8 mouse cellular contexts compared by ENCODE assay signal in genomic region chr9:114389905-114390748, GRCm38 (mm10). TPM values are rescaled to one million over a fixed set of nuclear protein-coding genes. Genes with fewer than 3 reads are reported as not detected.
DNase-seq lines count a peak whose midpoint lies in the region; ATAC-seq lines count a peak whose summit lies in the region.

Gene Crtap (minus strand): TSS chr9:114390675.

- peaks cover 8% of the 10 kb centered on the region; the same call in 1 of the 2 replicates for H3K36me3 ChIP-seq in intestine, embryonic 14.5 days (ENCODE audit: control insufficient read depth, insufficient read depth, low read length)
- H3K36me3 ChIP-seq in midbrain, embryonic 16.5 days (ENCODE audit: control insufficient read depth, insufficient read depth, low read length): no peaks in the 10 kb centered on the region
- 0 out of 2 replicates have a peak, but pooled peaks cover 5% of the 10 kb centered on the region for H3K36me3 ChIP-seq in stomach, embryonic 15.5 days

- peaks cover 15% of the 10 kb centered on the region; the same call in 1 of the 2 replicates for H3K4me1 ChIP-seq in intestine, embryonic 14.5 days (replicated peaks; ENCODE audit: control insufficient read depth, insufficient read depth, low read length)
- no peaks in the 10 kb centered on the region for H3K4me1 ChIP-seq in midbrain, embryonic 16.5 days (ENCODE audit: control insufficient read depth, insufficient read depth, low read length)
- peaks cover 18% of the 10 kb centered on the region for H3K4me1 ChIP-seq in stomach, embryonic 15.5 days

- H3K9ac ChIP-seq in intestine, embryonic 14.5 days (ENCODE audit: low read length): peak within 1 kb of the TSS; percentile 80
- peak within 1 kb of the TSS; percentile 81 for H3K9ac ChIP-seq in midbrain, embryonic 16.5 days (ENCODE audit: low read depth, low read length)
- H3K9ac ChIP-seq in stomach, embryonic 15.5 days: peak within 1 kb of the TSS; percentile 73

- 1% methylated on average over 94 of the region's 96 CpGs for WGBS in intestine, embryonic 14.5 days
- under 1% methylated on average over 94 of the region's 96 CpGs for WGBS in midbrain, embryonic 16.5 days
- WGBS in stomach, embryonic 15.5 days: 1% methylated on average over 94 of the region's 96 CpGs

- H3K27me3 ChIP-seq in intestine, embryonic 14.5 days (replicated peaks; ENCODE audit: control insufficient read depth, insufficient read depth, low read length): no peaks in the 10 kb centered on the region
- H3K27me3 ChIP-seq in midbrain, embryonic 16.5 days (ENCODE audit: control insufficient read depth, insufficient read depth, low read depth, low read length): no peaks in the 10 kb centered on the region
- no peaks in the 10 kb centered on the region for H3K27me3 ChIP-seq in stomach, embryonic 15.5 days (replicated peaks)

- peak within 1 kb of the TSS; percentile 83 for H3K4me3 ChIP-seq in intestine, embryonic 14.5 days (ENCODE audit: low read depth, low read length)
- peak within 1 kb of the TSS; percentile 77 for H3K4me3 ChIP-seq in midbrain, embryonic 16.5 days (ENCODE audit: low read depth, low read length)
- H3K4me3 ChIP-seq in stomach, embryonic 15.5 days (replicated peaks): peak within 1 kb of the TSS; percentile 76

- peak; percentile 77 for ATAC-seq in activated CD4-positive, CD25-positive, alpha-beta regulatory T cell, adult 4 months
- ATAC-seq in intestine, embryonic 14.5 days (replicated peaks; ENCODE audit: low FRiP score, low TSS enrichment, low read depth): peak; percentile 84
- peak; percentile 75 for ATAC-seq in midbrain, embryonic 16.5 days
- peak; percentile 82 for ATAC-seq in stomach, embryonic 15.5 days (ENCODE audit: insufficient read depth, low FRiP score, low read depth)

- DNase-seq in 416B (ENCODE audit: low read depth) (peak; percentile 83), liver (peak; percentile 84)
- peak; percentile 75 for DNase-seq in embryo, embryonic 10 days (ENCODE audit: low spot score)
- DNase-seq in gastrocnemius, postnatal 4 days (ENCODE audit: low spot score in 2 of 2): peak; percentile 51 to 71
- DNase-seq in intestine, embryonic 14.5 days (ENCODE audit: low spot score): peak; percentile 86

- H3K4me2 ChIP-seq in intestine, embryonic 14.5 days (ENCODE audit: low read length): peak within 1 kb of the TSS; percentile 70
- H3K4me2 ChIP-seq in midbrain, embryonic 16.5 days (ENCODE audit: low read length): peak within 1 kb of the TSS; percentile 94
- peak within 1 kb of the TSS; percentile 74 for H3K4me2 ChIP-seq in stomach, embryonic 15.5 days

- no peaks in the 10 kb centered on the region for H3K9me3 ChIP-seq in intestine, embryonic 14.5 days (ENCODE audit: control insufficient read depth, low read length)
- H3K9me3 ChIP-seq in midbrain, embryonic 16.5 days (replicated peaks; ENCODE audit: control insufficient read depth, low read length, poor library complexity, severe bottlenecking): no peaks in the 10 kb centered on the region
- no peaks in the 10 kb centered on the region for H3K9me3 ChIP-seq in stomach, embryonic 15.5 days

- peak within 1 kb of the TSS; percentile 86 for H3K27ac ChIP-seq in intestine, embryonic 14.5 days (ENCODE audit: low read depth)
- 0 out of 2 replicates have a peak within 1 kb of the TSS, but pooled peaks have one; percentile 50 for H3K27ac ChIP-seq in midbrain, embryonic 16.5 days (ENCODE audit: low read length)
- peak within 1 kb of the TSS; percentile 90 for H3K27ac ChIP-seq in stomach, embryonic 15.5 days

RNA-seq across cellular contexts. Expression of gene Crtap, which starts in this region (rescaled TPM):
- 1 to 10 TPM; 3.5 to 5.1 TPM for polyA plus RNA-seq in activated CD4-positive, CD25-positive, alpha-beta regulatory T cell, adult 4 months (2017; shearing (Covaris generic))
- 100 to 1,000 TPM; 111 to 118 TPM for total RNA-seq in gastrocnemius, postnatal 4 days (2021)
- 124 and 126 TPM in 2 replicates for polyA plus RNA-seq in intestine, embryonic 14.5 days (2014; fragmentation: Nextera tagmentation; extraction: Ambion mirVana)
- polyA plus RNA-seq in midbrain, embryonic 16.5 days (2015; fragmentation: Nextera tagmentation; extraction: Ambion mirVana): 18.9 and 20.5 TPM in 2 replicates
- polyA plus RNA-seq in stomach, embryonic 15.5 days (2015; fragmentation: Nextera tagmentation; extraction: Ambion mirVana): 124 and 147 TPM in 2 replicates

Comparison
In these comparisons a context has a peak if more than half of its experiments do, and no peak if none do; other contexts are left out.
1. Peak in every context shown above with its lines: DNase-seq, ATAC-seq, H3K4me3 ChIP-seq and H3K27ac ChIP-seq.